Mouse (Mus musculus): ENCODE results near the gene Gm9936. TPM values are rescaled to one million over a fixed set of nuclear protein-coding genes. Genes with fewer than 3 reads are reported as not detected.

Gm9936 gene
- total and polyA plus RNA-seq, 3 experiments: 0.04 to 0.26 TPM; not detected in 1

DNA sequence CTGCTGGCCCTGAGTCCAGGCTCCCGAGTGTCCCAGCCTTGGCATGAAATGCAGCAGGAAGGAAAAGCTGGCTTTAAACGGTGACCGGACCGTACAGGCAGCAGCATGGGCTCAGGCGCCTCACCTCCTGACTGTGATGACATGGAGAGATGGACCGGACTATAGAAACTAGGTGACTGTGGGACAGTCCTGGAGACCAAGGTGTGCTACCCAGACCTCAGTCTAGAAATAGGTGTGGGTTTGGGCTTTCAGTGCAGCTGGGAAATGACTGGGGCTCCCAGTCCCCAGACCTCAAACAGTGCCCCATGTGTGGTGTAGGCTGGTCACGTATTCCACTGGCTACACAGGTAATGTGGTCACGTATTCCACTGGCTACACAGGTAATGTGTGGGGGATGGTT lies 51.8 kb downstream of the Gm9936 start:
- Histone ChIP-seq H3K79me2 (replicated peaks; ENCODE audit: control insufficient read depth, extremely low read depth, insufficient read depth, poor library complexity, severe bottlenecking) (no peaks in the 10 kb centered on the region), H3K9ac (ENCODE audit: insufficient read depth, low read depth) (no peak overlapping the region), H3K4me1 (ENCODE audit: control insufficient read depth in 1 of 2, insufficient read depth in 2 of 2) (peaks cover 5 to 8% of the 10 kb centered on the region in 2 experiments; a peak in 3 of 4 replicates), H3K9me3 (replicated peaks; ENCODE audit: low read length) (no peaks in the 10 kb centered on the region), H3K4me2 (ENCODE audit: insufficient read depth, low read depth, poor library complexity, severe bottlenecking) (no peak overlapping the region), H3K36me3 (replicated peaks in 1 of 2; ENCODE audit: control insufficient read depth in 1 of 2, insufficient read depth in 1 of 2, low read length in 1 of 2) (peaks cover 44 to 90% of the 10 kb centered on the region in 2 experiments), H3K4me3 (replicated peaks in 1 of 3; ENCODE audit: low read depth in 2 of 3, low read length in 2 of 3, poor library complexity in 1 of 3) (no peak overlapping the region), H3K27ac (ENCODE audit: insufficient read depth, low read depth) (no peak overlapping the region), H3K27me3 (replicated peaks) (no peaks in the 10 kb centered on the region)
- DNase-seq (ENCODE audit: extremely low read depth): no peak
- in situ Hi-C loops (cut with MboI; ENCODE audit: low pct_ligation_motif_present, low pct_unique_long_range_greater_than_20kb, low sequenced_read_pairs) (no loop called here), dilution Hi-C loops (cut with MboI; ENCODE audit: extremely low pct_ligation_motif_present, extremely low pct_unique_long_range_greater_than_20kb, low sequenced_read_pairs) (no loop called here)
- TF ChIP-seq HCFC1 (IDR thresholded peaks at IDR 0.05; ENCODE audit: low read depth, low read length) (no peak), NRF1 (IDR thresholded peaks at IDR 0.05; ENCODE audit: low read depth, low read length) (no peak), CHD1 (IDR thresholded peaks at IDR 0.05; ENCODE audit: low read depth, low read length) (no peak), TCF12 (IDR thresholded peaks at IDR 0.05; ENCODE audit: low read depth, low read length) (no peak), RAD21 (IDR thresholded peaks at IDR 0.05; ENCODE audit: low read depth, low read length) (no peak), JUND (conservative IDR thresholded peaks at IDR 0.05; ENCODE audit: low read depth, low read length) (no peak)

Other genes starting within 250 kb of the Gm9936 start
- gene Trpv4, start 200.3 kb downstream of the Gm9936 start, total RNA-seq (2012; rRNA removed): 0.13 TPM in 1 of 2 replicates, not detected in the other
- gene Trpv4, start 200.3 kb downstream of the Gm9936 start, total RNA-seq (2014; rRNA removed): not detected in 2 replicates
- 0.22 and 0.24 TPM in 2 replicates for gene Trpv4, start 200.3 kb downstream of the Gm9936 start, polyA plus RNA-seq (2012; ENCODE audit: insufficient read length, low read depth)
- gene Gltp, start 167.7 kb downstream of the Gm9936 start, total RNA-seq (2012; rRNA removed): 25.5 and 28.3 TPM in 2 replicates
- gene Gltp, start 167.7 kb downstream of the Gm9936 start, total RNA-seq (2014; rRNA removed): 23.6 and 23.8 TPM in 2 replicates
- gene Gltp, start 167.7 kb downstream of the Gm9936 start, polyA plus RNA-seq (2012; ENCODE audit: insufficient read length, low read depth): 90.4 and 98.4 TPM in 2 replicates
- gene Tchp, start 150.9 kb downstream of the Gm9936 start, total RNA-seq (2012; rRNA removed): 6.7 and 9.1 TPM in 2 replicates
- 4.3 and 4.9 TPM in 2 replicates for gene Tchp, start 150.9 kb downstream of the Gm9936 start, total RNA-seq (2014; rRNA removed)
- gene Tchp, start 150.9 kb downstream of the Gm9936 start, polyA plus RNA-seq (2012; ENCODE audit: insufficient read length, low read depth): 11.6 and 15.3 TPM in 2 replicates
- gene Ankrd13a, start 84.0 kb downstream of the Gm9936 start, total RNA-seq (2012; rRNA removed): 73.8 and 82.3 TPM in 2 replicates
- gene Ankrd13a, start 84.0 kb downstream of the Gm9936 start, total RNA-seq (2014; rRNA removed): 80.8 and 89.4 TPM in 2 replicates
- gene Ankrd13a, start 84.0 kb downstream of the Gm9936 start, polyA plus RNA-seq (2012; ENCODE audit: insufficient read length, low read depth): 121 and 123 TPM in 2 replicates
- 19.3 and 22.1 TPM in 2 replicates for gene Git2, start 83.2 kb downstream of the Gm9936 start, total RNA-seq (2012; rRNA removed)
- gene Git2, start 83.2 kb downstream of the Gm9936 start, total RNA-seq (2014; rRNA removed): 9.4 and 12.3 TPM in 2 replicates
- 25.5 and 29.4 TPM in 2 replicates for gene Git2, start 83.2 kb downstream of the Gm9936 start, polyA plus RNA-seq (2012; ENCODE audit: insufficient read length, low read depth)
- 15.5 and 17.5 TPM in 2 replicates for gene 1500011B03Rik, start 35.2 kb downstream of the Gm9936 start, total RNA-seq (2012; rRNA removed)
- 39.1 and 39.7 TPM in 2 replicates for gene 1500011B03Rik, start 35.2 kb downstream of the Gm9936 start, total RNA-seq (2014; rRNA removed)
- 31.4 and 35.5 TPM in 2 replicates for gene 1500011B03Rik, start 35.2 kb downstream of the Gm9936 start, polyA plus RNA-seq (2012; ENCODE audit: insufficient read length, low read depth)
- not detected in 2 replicates for gene 4930519G04Rik, start 5.0 kb downstream of the Gm9936 start, total RNA-seq (2012; rRNA removed)
- not detected in 2 replicates for gene 4930519G04Rik, start 5.0 kb downstream of the Gm9936 start, total RNA-seq (2014; rRNA removed)
- not detected in 2 replicates for gene 4930519G04Rik, start 5.0 kb downstream of the Gm9936 start, polyA plus RNA-seq (2012; ENCODE audit: insufficient read length, low read depth)
- gene Oasl2, start 38.3 kb upstream of the Gm9936 start, total RNA-seq (2012; rRNA removed): not detected in 2 replicates
- gene Oasl2, start 38.3 kb upstream of the Gm9936 start, total RNA-seq (2014; rRNA removed): not detected in 2 replicates
- gene Oasl2, start 38.3 kb upstream of the Gm9936 start, polyA plus RNA-seq (2012; ENCODE audit: insufficient read length, low read depth): 0.31 and 0.38 TPM in 2 replicates
- gene Oasl1, start 64.6 kb upstream of the Gm9936 start, total RNA-seq (2012; rRNA removed): not detected in 2 replicates
- not detected in 2 replicates for gene Oasl1, start 64.6 kb upstream of the Gm9936 start, total RNA-seq (2014; rRNA removed)
- 0.37 and 0.46 TPM in 2 replicates for gene Oasl1, start 64.6 kb upstream of the Gm9936 start, polyA plus RNA-seq (2012; ENCODE audit: insufficient read length, low read depth)
- gene 2210016L21Rik, start 83.5 kb upstream of the Gm9936 start, total RNA-seq (2012; rRNA removed): 21.6 TPM in 2 replicates
- gene 2210016L21Rik, start 83.5 kb upstream of the Gm9936 start, total RNA-seq (2014; rRNA removed): 11.0 and 11.5 TPM in 2 replicates
- 32.5 and 49.1 TPM in 2 replicates for gene 2210016L21Rik, start 83.5 kb upstream of the Gm9936 start, polyA plus RNA-seq (2012; ENCODE audit: insufficient read length, low read depth)
- not detected in 2 replicates for gene Hnf1a, start 112.4 kb upstream of the Gm9936 start, total RNA-seq (2012; rRNA removed)
- gene Hnf1a, start 112.4 kb upstream of the Gm9936 start, total RNA-seq (2014; rRNA removed): not detected in 2 replicates
- not detected in 2 replicates for gene Hnf1a, start 112.4 kb upstream of the Gm9936 start, polyA plus RNA-seq (2012; ENCODE audit: insufficient read length, low read depth)
- 13.6 and 14.3 TPM in 2 replicates for gene Sppl3, start 152.5 kb upstream of the Gm9936 start, total RNA-seq (2012; rRNA removed)
- gene Sppl3, start 152.5 kb upstream of the Gm9936 start, total RNA-seq (2014; rRNA removed): 12.1 and 14.9 TPM in 2 replicates
- 18.3 and 29.2 TPM in 2 replicates for gene Sppl3, start 152.5 kb upstream of the Gm9936 start, polyA plus RNA-seq (2012; ENCODE audit: insufficient read length, low read depth)
- 1.7 and 3.2 TPM in 2 replicates for gene Gm10401, start 239.6 kb upstream of the Gm9936 start, total RNA-seq (2012; rRNA removed)
- not detected in 2 replicates for gene Gm10401, start 239.6 kb upstream of the Gm9936 start, total RNA-seq (2014; rRNA removed)
- 6.9 and 10.9 TPM in 2 replicates for gene Gm10401, start 239.6 kb upstream of the Gm9936 start, polyA plus RNA-seq (2012; ENCODE audit: insufficient read length, low read depth)